Mouse (Mus musculus): ENCODE measurements around the gene Ebf1. TPM values are rescaled to one million over a fixed set of nuclear protein-coding genes. Genes with fewer than 3 reads are reported as not detected.

Ebf1 gene
- polyA plus RNA-seq, 1 experiment from 2014 or later: 8.8 TPM

GRCm38 (mm10) chr11:44812193-44812746, 195.2 kb downstream of the Ebf1 start:
- ATAC-seq: no peak
- Histone ChIP-seq H3K9me3 (ENCODE audit: low read length) (no peaks in the 10 kb centered on the region), H3K27me3 (replicated peaks; ENCODE audit: insufficient read depth, low read length) (no peaks in the 10 kb centered on the region), H3K4me1 (ENCODE audit: insufficient read depth, low read depth, low read length) (no peaks in the 10 kb centered on the region), H3K9ac (replicated peaks; ENCODE audit: low read depth) (no peak overlapping the region), H3K4me2 (replicated peaks; ENCODE audit: low read depth, low read length) (no peak overlapping the region), H3K36me3 (ENCODE audit: insufficient read depth, low read length) (no peaks in the 10 kb centered on the region), H3K4me3 (ENCODE audit: low read depth, low read length) (no peak overlapping the region), H3K27ac (ENCODE audit: low read length) (no peak overlapping the region)
- 88% methylated on average over 5 of the region's 5 CpGs for WGBS
- no peak for DNase-seq (ENCODE audit: low spot score)
- TF ChIP-seq EP300 (IDR thresholded peaks at IDR 0.05): no peak
- TF ChIP-seq CTCF (IDR thresholded peaks at IDR 0.05): no peak

- Histone ChIP-seq H3K4me1 (ENCODE audit: insufficient read depth, low read depth, low read length) (no peaks in the 10 kb centered on the region), H3K4me2 (replicated peaks; ENCODE audit: low read depth, low read length) (no peak overlapping the region), H3K36me3 (ENCODE audit: insufficient read depth, low read length) (no peaks in the 10 kb centered on the region), H3K27ac (ENCODE audit: low read length) (no peak overlapping the region), H3K9ac (replicated peaks; ENCODE audit: low read depth) (no peak overlapping the region), H3K27me3 (replicated peaks; ENCODE audit: insufficient read depth, low read length) (no peaks in the 10 kb centered on the region), H3K4me3 (ENCODE audit: low read depth, low read length) (no peak overlapping the region), H3K9me3 (ENCODE audit: low read length) (no peaks in the 10 kb centered on the region)
- WGBS: 71% methylated on average over 7 of the region's 7 CpGs
- ATAC-seq (no peak), DNase-seq (ENCODE audit: low spot score) (no peak)
- TF ChIP-seq EP300 (IDR thresholded peaks at IDR 0.05) (no peak), CTCF (IDR thresholded peaks at IDR 0.05) (no peak)
These were observed 196.4 kb downstream of the Ebf1 start for GRCm38 (mm10) chr11:44813534-44813933.

GRCm38 (mm10) chr11:44814847-44815246, 197.7 kb downstream of the Ebf1 start:
- DNase-seq (ENCODE audit: low spot score) (no peak), ATAC-seq (no peak)
- Histone ChIP-seq H3K4me3 (ENCODE audit: low read depth, low read length) (no peak overlapping the region), H3K9me3 (ENCODE audit: low read length) (no peaks in the 10 kb centered on the region), H3K9ac (replicated peaks; ENCODE audit: low read depth) (no peak overlapping the region), H3K4me2 (replicated peaks; ENCODE audit: low read depth, low read length) (no peak overlapping the region), H3K27me3 (replicated peaks; ENCODE audit: insufficient read depth, low read length) (no peaks in the 10 kb centered on the region), H3K27ac (ENCODE audit: low read length) (no peak overlapping the region), H3K4me1 (ENCODE audit: insufficient read depth, low read depth, low read length) (no peaks in the 10 kb centered on the region), H3K36me3 (ENCODE audit: insufficient read depth, low read length) (no peaks in the 10 kb centered on the region)
- WGBS: 78% methylated on average over 5 of the region's 5 CpGs
- TF ChIP-seq CTCF (IDR thresholded peaks at IDR 0.05) (no peak), EP300 (IDR thresholded peaks at IDR 0.05) (no peak)

GRCm38 (mm10) chr11:44815991-44816390, 198.9 kb downstream of the Ebf1 start:
- no peak for DNase-seq (ENCODE audit: low spot score)
- H3K27ac ChIP-seq (ENCODE audit: low read length): no peak overlapping the region
- no peaks in the 10 kb centered on the region for H3K4me1 ChIP-seq (ENCODE audit: insufficient read depth, low read depth, low read length)
- H3K4me3 ChIP-seq (ENCODE audit: low read depth, low read length): no peak overlapping the region
- no peak for ATAC-seq
- H3K9ac ChIP-seq (replicated peaks; ENCODE audit: low read depth): no peak overlapping the region
- WGBS: 79% methylated on average over 4 of the region's 4 CpGs
- TF ChIP-seq CTCF (IDR thresholded peaks at IDR 0.05) (no peak), EP300 (IDR thresholded peaks at IDR 0.05) (no peak)
- no peaks in the 10 kb centered on the region for H3K9me3 ChIP-seq (ENCODE audit: low read length)
- no peak overlapping the region for H3K4me2 ChIP-seq (replicated peaks; ENCODE audit: low read depth, low read length)
- no peaks in the 10 kb centered on the region for H3K36me3 ChIP-seq (ENCODE audit: insufficient read depth, low read length)
- H3K27me3 ChIP-seq (replicated peaks; ENCODE audit: insufficient read depth, low read length): no peaks in the 10 kb centered on the region

- Histone ChIP-seq H3K4me2 (replicated peaks; ENCODE audit: low read depth, low read length) (no peak overlapping the region), H3K9me3 (ENCODE audit: low read length) (no peaks in the 10 kb centered on the region), H3K36me3 (ENCODE audit: insufficient read depth, low read length) (no peaks in the 10 kb centered on the region), H3K27ac (ENCODE audit: low read length) (no peak overlapping the region), H3K27me3 (replicated peaks; ENCODE audit: insufficient read depth, low read length) (no peaks in the 10 kb centered on the region), H3K4me3 (ENCODE audit: low read depth, low read length) (no peak overlapping the region), H3K4me1 (ENCODE audit: insufficient read depth, low read depth, low read length) (0 out of 2 replicates have a peak, but pooled peaks cover 3% of the 10 kb centered on the region), H3K9ac (replicated peaks; ENCODE audit: low read depth) (no peak overlapping the region)
- no peak for TF ChIP-seq CTCF (IDR thresholded peaks at IDR 0.05)
- TF ChIP-seq EP300 (IDR thresholded peaks at IDR 0.05): no peak
- ATAC-seq (no peak), DNase-seq (ENCODE audit: low spot score) (no peak)
These were observed 205.2 kb downstream of the Ebf1 start for GRCm38 (mm10) chr11:44822312-44822711.

GRCm38 (mm10) chr11:44832227-44832939, 215.3 kb downstream of the Ebf1 start:
- no peaks in the 10 kb centered on the region for H3K9me3 ChIP-seq (ENCODE audit: low read length)
- 29% methylated on average over 14 of the region's 14 CpGs for WGBS
- H3K9ac ChIP-seq (replicated peaks; ENCODE audit: low read depth): no peak overlapping the region
- H3K4me3 ChIP-seq (ENCODE audit: low read depth, low read length): no peak overlapping the region
- no peak for DNase-seq (ENCODE audit: low spot score)
- TF ChIP-seq EP300 (IDR thresholded peaks at IDR 0.05) (no peak), CTCF (IDR thresholded peaks at IDR 0.05) (no peak)
- no peaks in the 10 kb centered on the region for H3K4me1 ChIP-seq (ENCODE audit: insufficient read depth, low read depth, low read length)
- H3K27me3 ChIP-seq (replicated peaks; ENCODE audit: insufficient read depth, low read length): peaks cover 7% of the 10 kb centered on the region; the same call in 1 of the 2 replicates
- H3K27ac ChIP-seq (ENCODE audit: low read length): no peak overlapping the region
- ATAC-seq: no peak
- no peak overlapping the region for H3K4me2 ChIP-seq (replicated peaks; ENCODE audit: low read depth, low read length)
- no peaks in the 10 kb centered on the region for H3K36me3 ChIP-seq (ENCODE audit: insufficient read depth, low read length)
